Mouse (Mus musculus) lung, adult 18-20 months (tissue): ENCODE data around the gene Il17rd.

Source experiments
- DNase-seq, 2 experiments: peaks; one replicate each; pipeline ENCODE4 v3.0.0; 2022; ENCODE audit warnings: mixed read lengths in 2 of 2

Il17rd gene

GRCm38 (mm10) chr14:27150011-27150640, 111.4 kb downstream of the Il17rd start:
- no peak for DNase-seq

- no peak for DNase-seq
These were observed 112.7 kb downstream of the Il17rd start for GRCm38 (mm10) chr14:27151432-27151831.

GRCm38 (mm10) chr14:27155088-27155487, 116.3 kb downstream of the Il17rd start:
- no peak for DNase-seq

GRCm38 (mm10) chr14:27156032-27156431, 117.3 kb downstream of the Il17rd start:
- DNase-seq: no peak
